ENCODE assay signal across 25 mouse cellular contexts in genomic region chr5:27317264-27317663, GRCm38 (mm10).
A peak's percentile ranks its signal among the peaks of the same experiment; 100 is the strongest.
DNase-seq lines count a peak whose midpoint lies in the region; ATAC-seq and TF ChIP-seq lines count a peak whose summit lies in the region.
"Had no signal": no experiment of that assay in that cellular context is flagged by ENCODE, and none has a peak within 500 bp of the region (broad histone marks: within the 10 kb centered on the region; RNA-seq: fewer than 3 reads in every experiment).

No protein-coding gene starts in this region.

- no peaks in the 10 kb centered on the region for H3K27me3 ChIP-seq in midbrain, postnatal 0 days (ENCODE audit: insufficient read depth, low read length)
- no peaks in the 10 kb centered on the region for H3K27me3 ChIP-seq in midbrain, embryonic 15.5 days (replicated peaks)
- H3K27me3 ChIP-seq: intestine, embryonic 15.5 days; liver, embryonic 12.5 days; neural tube, embryonic 13.5 days; Patski; stomach, embryonic 15.5 days had no signal

- no peak overlapping the region for H3K4me3 ChIP-seq in midbrain, postnatal 0 days (ENCODE audit: low read depth, low read length)
- no peak overlapping the region for H3K4me3 ChIP-seq in midbrain, embryonic 15.5 days
- H3K4me3 ChIP-seq: erythroblast, embryonic 14.5 days; hindbrain, embryonic 10.5 days; intestine, embryonic 15.5 days; liver, embryonic 12.5 days; neural tube, embryonic 13.5 days; stomach, embryonic 15.5 days had no signal

- no peaks in the 10 kb centered on the region for H3K36me3 ChIP-seq in midbrain, postnatal 0 days (ENCODE audit: insufficient read depth, low read length)
- H3K36me3 ChIP-seq in midbrain, embryonic 15.5 days (replicated peaks) = no peaks in the 10 kb centered on the region
- H3K36me3 ChIP-seq: hindbrain, embryonic 10.5 days; intestine, embryonic 15.5 days; liver, embryonic 12.5 days; neural tube, embryonic 13.5 days; stomach, embryonic 15.5 days had no signal

- H3K9ac ChIP-seq in midbrain, postnatal 0 days (replicated peaks; ENCODE audit: low read length, poor library complexity, severe bottlenecking) = no peak overlapping the region
- H3K9ac ChIP-seq in midbrain, embryonic 15.5 days = no peak overlapping the region
- H3K9ac ChIP-seq: intestine, embryonic 15.5 days; liver, embryonic 12.5 days; liver, postnatal 0 days; neural tube, embryonic 13.5 days; stomach, embryonic 15.5 days had no signal

- TF ChIP-seq CTCF in midbrain, postnatal 0 days (IDR thresholded peaks at IDR 0.05) = no peak

- peak; percentile 29 for DNase-seq in gastrocnemius, adult 18-20 months (ENCODE audit: low spot score)
- no peak for DNase-seq in gastrocnemius, postnatal 4 days (ENCODE audit: low spot score in 2 of 2)
- peak; percentile 28 to 56 for DNase-seq in layer of hippocampus, adult 18-20 months (ENCODE audit: low spot score in 2 of 2)
- DNase-seq in layer of hippocampus, adult 8-10 months (ENCODE audit: low spot score in 2 of 2) = no peak
- DNase-seq in midbrain, postnatal 0 days (ENCODE audit: low spot score) = no peak
- no peak for DNase-seq in embryo, embryonic 11 days
- DNase-seq: adrenal gland, postnatal 10 days; gastrocnemius, postnatal 36 days; heart, postnatal 14 days; kidney, adult 2 months; kidney, postnatal 10 days; liver, postnatal 0 days; lung, postnatal 36 days; thymus, postnatal 14 days had no signal

- H3K27ac ChIP-seq in midbrain, postnatal 0 days (ENCODE audit: low read depth, low read length) = 0 out of 2 replicates have a peak overlapping the region, but pooled peaks have one; percentile 7
- no peak overlapping the region for H3K27ac ChIP-seq in midbrain, embryonic 15.5 days
- H3K27ac ChIP-seq: hindbrain, embryonic 10.5 days; hindbrain, postnatal 0 days; intestine, embryonic 15.5 days; liver, embryonic 12.5 days; neural tube, embryonic 13.5 days; stomach, embryonic 15.5 days had no signal

- no peaks in the 10 kb centered on the region for H3K9me3 ChIP-seq in midbrain, postnatal 0 days (ENCODE audit: low read length)
- no peaks in the 10 kb centered on the region for H3K9me3 ChIP-seq in midbrain, embryonic 15.5 days
- H3K9me3 ChIP-seq: hindbrain, embryonic 10.5 days; intestine, embryonic 15.5 days; liver, embryonic 12.5 days; neural tube, embryonic 13.5 days; stomach, embryonic 15.5 days had no signal

- no peak overlapping the region for H3K4me2 ChIP-seq in midbrain, postnatal 0 days (ENCODE audit: low read depth, low read length, poor library complexity, severe bottlenecking)
- H3K4me2 ChIP-seq in midbrain, embryonic 15.5 days = no peak overlapping the region
- H3K4me2 ChIP-seq: intestine, embryonic 15.5 days; liver, embryonic 12.5 days; midbrain, embryonic 11.5 days; neural tube, embryonic 13.5 days; stomach, embryonic 15.5 days had no signal

- ATAC-seq in midbrain, postnatal 0 days (ENCODE audit: low FRiP score) = no peak
- no peak for ATAC-seq in midbrain, embryonic 15.5 days (replicated peaks)
- ATAC-seq: forebrain, embryonic 16.5 days; hindbrain, postnatal 0 days; intestine, embryonic 15.5 days; liver, embryonic 12.5 days; liver, postnatal 0 days; Patski had no signal

- H3K4me1 ChIP-seq in midbrain, postnatal 0 days (ENCODE audit: insufficient read depth, low read length) = no peaks in the 10 kb centered on the region
- no peaks in the 10 kb centered on the region for H3K4me1 ChIP-seq in midbrain, embryonic 15.5 days
- H3K4me1 ChIP-seq: hindbrain, embryonic 10.5 days; intestine, embryonic 15.5 days; liver, embryonic 12.5 days; neural tube, embryonic 13.5 days; stomach, embryonic 15.5 days had no signal

Comparison
In these comparisons a context has a peak if more than half of its experiments do, and no peak if none do; other contexts are left out.
1. DNase-seq: peak in gastrocnemius, adult 18-20 months (single experiment) and layer of hippocampus, adult 18-20 months (2 of 2); none in gastrocnemius, postnatal 4 days (0 of 2), layer of hippocampus, adult 8-10 months (0 of 2), midbrain, postnatal 0 days (single experiment) and embryo, embryonic 11 days (single experiment).